Mouse (Mus musculus) MEL (cell line): ENCODE data around the gene Cmss1.

ENCODE experiments used
- CTCF ChIP-seq, 3 experiments: IDR thresholded peaks in 2 of 3; conservative IDR thresholded peaks in 1 of 3; 2 replicates each; pipeline ENCODE4 v1.5.1; 2011 to 2012; ENCODE audit warnings: low read length in 3 of 3, low read depth in 2 of 3, mild to moderate bottlenecking in 2 of 3, improper control_type of control experiment in 1 of 3, inconsistent platforms in 1 of 3, mixed read lengths in 1 of 3, moderate library complexity in 1 of 3; ENCODE audit not compliant: control insufficient read depth in 1 of 3, insufficient read depth in 1 of 3, poor library complexity in 1 of 3, severe bottlenecking in 1 of 3
- EP300 ChIP-seq, 2 experiments: IDR thresholded peaks; 2 replicates each; pipeline ENCODE4 v1.6.1; 2011; ENCODE audit warnings: improper control_type of control experiment in 2 of 2, low read length in 2 of 2, low read depth in 1 of 2, mild to moderate bottlenecking in 1 of 2
- ETS1 ChIP-seq: IDR thresholded peaks from 2 replicates; pipeline ENCODE4 v1.6.1; 2012; ENCODE audit warnings: low read depth, mild to moderate bottlenecking, inconsistent platforms, low read length, improper control_type of control experiment, moderate library complexity
- JUND ChIP-seq: IDR thresholded peaks from 2 replicates; pipeline ENCODE4 v1.6.1; 2011; ENCODE audit warnings: low read depth, mild to moderate bottlenecking, improper control_type of control experiment, low read length
- KAT2A ChIP-seq: conservative IDR thresholded peaks from 2 replicates; pipeline ENCODE4 v1.6.1; 2012; ENCODE audit warnings: low read depth, low read length, improper control_type of control experiment, inconsistent platforms
- MAFK ChIP-seq: IDR thresholded peaks from 2 replicates; pipeline ENCODE4 v1.6.1; 2011; ENCODE audit warnings: low read depth, mild to moderate bottlenecking, low read length, improper control_type of control experiment, borderline replicate concordance
- MAX ChIP-seq: IDR thresholded peaks from 2 replicates; pipeline ENCODE4 v1.6.1; 2011; ENCODE audit warnings: low read length, improper control_type of control experiment
- POLR2A ChIP-seq, 2 experiments: IDR thresholded peaks; 2 replicates each; pipeline ENCODE4 v1.6.1; 2011 to 2012; ENCODE audit warnings: low read length in 2 of 2, mild to moderate bottlenecking in 2 of 2, control low read depth in 1 of 2, improper control_type of control experiment in 1 of 2, low read depth in 1 of 2, moderate library complexity in 1 of 2; ENCODE audit not compliant: control insufficient read depth in 1 of 2, insufficient read depth in 1 of 2, poor library complexity in 1 of 2
- SMC3 ChIP-seq: IDR thresholded peaks from 2 replicates; pipeline ENCODE4 v1.6.1; 2011; ENCODE audit warnings: low read depth, low read length, improper control_type of control experiment
- TAL1 ChIP-seq: IDR thresholded peaks from 2 replicates; pipeline ENCODE4 v1.6.1; 2012; ENCODE audit warnings: mild to moderate bottlenecking, inconsistent platforms, low read length, moderate library complexity, mixed read lengths
- TCF12 ChIP-seq: IDR thresholded peaks from 2 replicates; pipeline ENCODE4 v1.6.1; 2014; ENCODE audit warnings: low read depth, mild to moderate bottlenecking, inconsistent platforms, low read length, improper control_type of control experiment, moderate library complexity
- UBTF ChIP-seq: IDR thresholded peaks from 2 replicates; pipeline ENCODE4 v1.6.1; 2012; ENCODE audit warnings: low read depth, mild to moderate bottlenecking, inconsistent platforms, low read length, improper control_type of control experiment, moderate library complexity, borderline replicate concordance; ENCODE audit not compliant: insufficient read depth
- USF1 ChIP-seq: IDR thresholded peaks from 2 replicates; pipeline ENCODE4 v1.6.1; 2014; ENCODE audit warnings: low read depth, mild to moderate bottlenecking, inconsistent platforms, low read length, improper control_type of control experiment, moderate library complexity
- ZNF384 ChIP-seq: IDR thresholded peaks from 2 replicates; pipeline ENCODE4 v1.6.1; 2012; ENCODE audit warnings: low read depth, mild to moderate bottlenecking, inconsistent platforms, low read length, improper control_type of control experiment

- no peak for TF ChIP-seq UBTF
- TF ChIP-seq POLR2A (IDR thresholded peaks at IDR 0.05; ENCODE audit: control insufficient read depth in 1 of 2, insufficient read depth in 1 of 2, low read depth in 1 of 2, low read length in 2 of 2, poor library complexity in 1 of 2), result no peak
- TF ChIP-seq EP300 (IDR thresholded peaks at IDR 0.05; ENCODE audit: low read depth in 1 of 2, low read length in 2 of 2), result no peak
- no peak for TF ChIP-seq MAFK
- TF ChIP-seq CTCF (IDR thresholded peaks at IDR 0.05 in 2 of 3, conservative IDR thresholded peaks at IDR 0.05 in 1 of 3; ENCODE audit: control insufficient read depth in 1 of 3, insufficient read depth in 1 of 3, low read depth in 2 of 3, low read length in 3 of 3, poor library complexity in 1 of 3, severe bottlenecking in 1 of 3), result no peak
- TF ChIP-seq JUND, result no peak
- TF ChIP-seq TAL1, result no peak
- no peak for TF ChIP-seq MAX
- TF ChIP-seq KAT2A, result no peak
- TF ChIP-seq SMC3, result no peak
- TF ChIP-seq ZNF384, result no peak
- no peak for TF ChIP-seq USF1
- TF ChIP-seq ETS1, result no peak
- no peak for TF ChIP-seq TCF12
These were observed 70.2 kb downstream of the Cmss1 start for GRCm38 (mm10) chr16:57536511-57536910.
